Mouse (Mus musculus): Measurements from ENCODE around the gene Dlg2. TPM values are rescaled to one million over a fixed set of nuclear protein-coding genes. Genes with fewer than 3 reads are reported as not detected.

Gene Dlg2
- polyA plus RNA-seq, 3 experiments from 2014 or later, result 0.83 to 3.5 (median 1.1) TPM

DNA sequence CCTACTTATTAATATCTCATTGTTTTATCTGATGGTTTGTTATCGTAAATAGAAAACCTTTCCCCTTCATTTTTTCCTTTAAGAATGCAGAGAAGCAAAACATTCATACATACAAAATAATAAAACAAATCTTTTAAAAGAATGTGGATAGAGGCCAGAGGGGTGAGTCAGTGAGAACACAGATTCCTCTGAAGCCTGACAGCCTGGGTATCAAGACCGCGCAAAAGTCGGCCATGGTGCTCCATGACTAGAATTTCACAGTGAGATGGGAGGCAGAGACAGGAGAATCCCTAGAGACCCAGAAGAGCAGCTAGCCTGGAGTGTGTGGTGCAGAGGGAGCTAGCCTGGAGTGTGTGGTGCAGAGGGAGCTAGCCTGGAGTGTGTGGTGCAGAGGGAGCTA is 2010.4 kb downstream of the Dlg2 start:
- ATAC-seq, result no peak

DNA sequence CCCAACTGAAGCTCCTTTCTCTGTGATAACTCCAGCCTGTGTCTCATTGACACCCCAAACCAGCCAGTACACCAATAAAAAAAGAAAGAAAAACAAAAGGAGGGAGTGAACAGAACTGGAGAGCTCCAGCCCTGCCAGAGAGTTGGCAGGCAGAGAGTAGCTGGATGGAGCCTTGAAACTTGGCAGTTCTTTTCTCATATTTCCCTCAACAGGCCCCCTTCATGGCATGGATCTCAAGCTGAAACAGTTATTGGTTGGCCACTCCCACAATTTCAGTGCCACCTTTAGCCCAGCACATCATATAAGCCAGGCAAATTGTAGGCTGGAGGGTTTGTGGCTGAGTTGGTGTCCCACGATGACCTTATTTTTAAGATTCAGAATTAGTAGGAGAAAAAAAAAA is 2015.8 kb downstream of the Dlg2 start:
- no peak for ATAC-seq

DNA sequence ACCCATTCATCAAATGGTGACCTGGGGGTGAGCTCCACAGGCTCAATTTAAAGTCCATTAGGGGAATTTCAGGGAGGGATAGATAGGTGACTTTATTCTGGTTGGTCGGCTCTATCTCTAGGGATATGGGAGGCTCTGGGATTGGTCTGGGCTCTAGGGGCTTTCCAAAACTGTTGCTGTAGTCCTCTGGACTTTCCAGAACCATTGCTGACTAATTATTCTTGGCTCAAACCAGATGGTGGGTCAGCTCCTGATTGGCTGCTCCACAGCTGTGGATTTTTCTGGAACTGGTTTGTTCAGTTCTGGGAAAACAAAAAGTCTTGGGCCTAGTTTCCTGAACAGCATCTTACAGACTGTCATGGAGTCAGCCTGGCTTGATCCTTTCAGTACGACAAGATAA is 2017.0 kb downstream of the Dlg2 start:
- no peak for ATAC-seq

Other genes starting within 250 kb of the Dlg2 start
- under 1 TPM in 1 of 3 experiments, not detected in 2; 0.25 TPM for gene Ccdc83, start 210.9 kb upstream of the Dlg2 start, polyA plus RNA-seq (2017; shearing (Covaris generic))
- gene Sytl2, start 174.4 kb upstream of the Dlg2 start, polyA plus RNA-seq (2017; shearing (Covaris generic)), result 10 to 100 TPM; 20.2 to 37.1 (median 20.6) TPM
- not detected for gene Ccdc89, start 50.1 kb upstream of the Dlg2 start, polyA plus RNA-seq (2017; shearing (Covaris generic))
- gene Crebzf, start 33.9 kb upstream of the Dlg2 start, polyA plus RNA-seq (2017; shearing (Covaris generic)), result 10 to 100 TPM; 18.3 to 28.5 (median 27.7) TPM
- 100 to 1,000 TPM in 1 of 3 experiments, 10 to 100 TPM in 2; 72.3 to 107 (median 85.5) TPM for gene Tmem126a, start 19.4 kb upstream of the Dlg2 start, polyA plus RNA-seq (2017; shearing (Covaris generic))
- 10 to 100 TPM; 35.1 to 38.8 (median 35.9) TPM for gene Tmem126b, start 671 bp upstream of the Dlg2 start, polyA plus RNA-seq (2017; shearing (Covaris generic))